Mouse (Mus musculus) kidney, adult 2 months (tissue): ENCODE results near the gene Igf2bp1.

ENCODE experiments used
- CTCF ChIP-seq: fragments of 200-500 bp; conservative IDR thresholded peaks from 2 replicates; pipeline ENCODE4 v1.5.1; 2011; ENCODE audit warnings: low read depth, mild to moderate bottlenecking, control low read depth, low read length, moderate library complexity, mixed read lengths; ENCODE audit not compliant: insufficient read depth, insufficient read length
- POLR2A ChIP-seq: fragments of 200-500 bp; IDR thresholded peaks from one replicate; pipeline ENCODE4 v1.6.1; 2011; ENCODE audit warnings: low read depth, low read length, control low read depth

DNA sequence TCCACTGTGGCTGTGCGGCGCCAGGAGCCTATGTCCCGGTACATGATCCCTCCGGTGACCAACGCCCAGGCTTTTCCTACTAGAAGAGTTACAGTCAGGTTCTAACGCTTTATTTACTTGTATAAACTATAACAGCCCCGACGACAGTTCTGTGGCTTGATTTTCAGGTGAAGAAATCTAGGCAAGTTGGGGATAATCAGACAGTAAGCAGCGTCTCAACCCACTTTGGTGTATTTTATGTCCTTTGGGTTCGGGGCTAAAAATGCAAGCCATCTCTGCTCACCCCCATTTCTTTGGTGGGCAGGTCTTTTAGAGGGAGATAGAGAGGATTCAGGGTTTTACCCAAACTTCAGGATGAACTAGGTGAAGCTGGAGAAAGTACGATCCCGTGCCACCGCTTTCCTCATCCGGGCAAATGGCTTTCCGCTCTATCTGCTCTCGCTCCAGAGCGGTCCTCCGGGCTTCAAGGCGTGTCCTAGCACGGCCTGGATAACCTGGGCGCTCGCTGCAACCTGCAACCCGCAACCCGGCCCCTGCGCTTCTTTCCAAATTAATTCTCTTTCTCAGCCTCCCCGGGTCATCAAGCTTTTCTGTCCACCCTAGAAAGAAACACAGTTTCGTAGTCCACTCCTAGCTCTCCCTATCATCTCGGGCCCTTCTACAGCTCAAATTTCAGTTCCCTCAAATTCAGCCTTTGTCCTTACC is 90.6 kb downstream of the Igf2bp1 start:
- TF ChIP-seq CTCF (no peak), POLR2A (no peak)
